Mouse (Mus musculus) MEL (cell line): ENCODE results near the gene Slamf8. TPM values are rescaled to one million over a fixed set of nuclear protein-coding genes. Genes with fewer than 3 reads are reported as not detected.

Experiments
- DNase-seq: peaks from one replicate; pipeline ENCODE4 v3.0.0; 2011; ENCODE audit warnings: low read depth, low spot score
- H3K27ac ChIP-seq: 2 replicates; pipeline ENCODE4 v1.5.1; 2012; ENCODE audit warnings: low read depth, mild to moderate bottlenecking, control low read depth, low read length, moderate library complexity; ENCODE audit not compliant: control insufficient read depth
- H3K27me3 ChIP-seq, 2 experiments: fragments of 150-350 bp in 1 of 2; sonication (generic) in 1 of 2; 2 replicates each; pipeline ENCODE4 v1.6.1; 2012; ENCODE audit warnings: low read length in 2 of 2, mild to moderate bottlenecking in 2 of 2, improper control_type of control experiment in 1 of 2, moderate library complexity in 1 of 2; ENCODE audit not compliant: insufficient read depth in 2 of 2, control insufficient read depth in 1 of 2
- H3K36me3 ChIP-seq, 2 experiments: 2 replicates each; pipeline ENCODE4 v1.6.1; 2012 to 2014; ENCODE audit warnings: low read length in 2 of 2, improper control_type of control experiment in 1 of 2, inconsistent platforms in 1 of 2, mild to moderate bottlenecking in 1 of 2; ENCODE audit not compliant: insufficient read depth in 2 of 2, control insufficient read depth in 1 of 2
- H3K4me1 ChIP-seq, 2 experiments: fragments of 150-350 bp in 1 of 2; sonication (generic) in 1 of 2; 2 replicates each; pipeline ENCODE4 v1.6.1; 2012; ENCODE audit warnings: low read length in 2 of 2, improper control_type of control experiment in 1 of 2, mild to moderate bottlenecking in 1 of 2; ENCODE audit not compliant: insufficient read depth in 2 of 2, control insufficient read depth in 1 of 2
- H3K4me3 ChIP-seq, 2 experiments: fragments of 150-350 bp in 1 of 2; sonication (generic) in 1 of 2; 2 replicates each; pipeline ENCODE4 v1.5.1; 2012; ENCODE audit warnings: low read depth in 2 of 2, low read length in 2 of 2, mild to moderate bottlenecking in 2 of 2, moderate library complexity in 2 of 2, control low read depth in 1 of 2, improper control_type of control experiment in 1 of 2; ENCODE audit not compliant: control insufficient read depth in 1 of 2, insufficient read depth in 1 of 2
- H3K79me2 ChIP-seq: 2 replicates; pipeline ENCODE4 v1.6.1; 2012; ENCODE audit warnings: mild to moderate bottlenecking, low read length, moderate library complexity; ENCODE audit not compliant: control insufficient read depth, poor library complexity, insufficient read depth
- H3K9ac ChIP-seq: 2 replicates; pipeline ENCODE4 v1.6.1; 2012; ENCODE audit warnings: low read depth, mild to moderate bottlenecking, control low read depth, low read length, moderate library complexity; ENCODE audit not compliant: control insufficient read depth, poor library complexity, severe bottlenecking
- H3K9me3 ChIP-seq: fragments of 150-350 bp; sonication (generic); replicated peaks from 2 replicates; pipeline ENCODE4 v1.6.1; 2012; ENCODE audit warnings: mild to moderate bottlenecking, low read length, improper control_type of control experiment, moderate library complexity; ENCODE audit not compliant: insufficient read depth
- BHLHE40 ChIP-seq: IDR thresholded peaks from 2 replicates; pipeline ENCODE4 v1.6.1; 2012; ENCODE audit warnings: low read depth, mild to moderate bottlenecking, inconsistent platforms, low read length, improper control_type of control experiment, borderline replicate concordance
- CHD2 ChIP-seq: IDR thresholded peaks from 2 replicates; pipeline ENCODE4 v1.6.1; 2011; ENCODE audit warnings: low read length, improper control_type of control experiment
- CTCF ChIP-seq, 3 experiments: IDR thresholded peaks in 2 of 3; conservative IDR thresholded peaks in 1 of 3; 2 replicates each; pipeline ENCODE4 v1.5.1; 2011 to 2012; ENCODE audit warnings: low read length in 3 of 3, low read depth in 2 of 3, mild to moderate bottlenecking in 2 of 3, improper control_type of control experiment in 1 of 3, inconsistent platforms in 1 of 3, mixed read lengths in 1 of 3, moderate library complexity in 1 of 3; ENCODE audit not compliant: control insufficient read depth in 1 of 3, insufficient read depth in 1 of 3, poor library complexity in 1 of 3, severe bottlenecking in 1 of 3
- ELF1 ChIP-seq: IDR thresholded peaks from 2 replicates; pipeline ENCODE4 v1.6.1; 2014; ENCODE audit warnings: low read depth, mild to moderate bottlenecking, inconsistent platforms, low read length, improper control_type of control experiment, moderate library complexity
- ETS1 ChIP-seq: IDR thresholded peaks from 2 replicates; pipeline ENCODE4 v1.6.1; 2012; ENCODE audit warnings: low read depth, mild to moderate bottlenecking, inconsistent platforms, low read length, improper control_type of control experiment, moderate library complexity
- GABPA ChIP-seq: IDR thresholded peaks from 2 replicates; pipeline ENCODE4 v1.6.1; 2012; ENCODE audit warnings: low read depth, mild to moderate bottlenecking, inconsistent platforms, low read length, improper control_type of control experiment, moderate library complexity
- GATA1 ChIP-seq: IDR thresholded peaks from 2 replicates; pipeline ENCODE4 v1.6.1; 2011; ENCODE audit warnings: low read depth, low read length, improper control_type of control experiment
- HCFC1 ChIP-seq: IDR thresholded peaks from 2 replicates; pipeline ENCODE4 v1.6.1; 2012; ENCODE audit warnings: low read depth, mild to moderate bottlenecking, inconsistent platforms, low read length, improper control_type of control experiment, moderate library complexity
- MAFK ChIP-seq: IDR thresholded peaks from 2 replicates; pipeline ENCODE4 v1.6.1; 2011; ENCODE audit warnings: low read depth, mild to moderate bottlenecking, low read length, improper control_type of control experiment, borderline replicate concordance
- MAX ChIP-seq: IDR thresholded peaks from 2 replicates; pipeline ENCODE4 v1.6.1; 2011; ENCODE audit warnings: low read length, improper control_type of control experiment
- MEF2A ChIP-seq: IDR thresholded peaks from 2 replicates; pipeline ENCODE4 v1.6.1; 2014; ENCODE audit warnings: low read depth, mild to moderate bottlenecking, inconsistent platforms, low read length, improper control_type of control experiment; ENCODE audit not compliant: poor library complexity, insufficient replicate concordance, severe bottlenecking; ENCODE audit errors: extremely low read depth
- MYB ChIP-seq: IDR thresholded peaks from 2 replicates; pipeline ENCODE4 v1.6.1; 2011; ENCODE audit warnings: mild to moderate bottlenecking, low read depth, low read length, improper control_type of control experiment
- MYC ChIP-seq: IDR thresholded peaks from 2 replicates; pipeline ENCODE4 v1.6.1; 2011; ENCODE audit warnings: low read depth, mild to moderate bottlenecking, low read length, improper control_type of control experiment, moderate library complexity
- NELFE ChIP-seq: IDR thresholded peaks from 2 replicates; pipeline ENCODE4 v1.6.1; 2011; ENCODE audit warnings: low read depth, low read length, improper control_type of control experiment
- POLR2AphosphoS2 ChIP-seq: IDR thresholded peaks from 2 replicates; pipeline ENCODE4 v1.6.1; 2011; ENCODE audit warnings: low read length, improper control_type of control experiment
- POLR2AphosphoS5 ChIP-seq: IDR thresholded peaks from 2 replicates; pipeline ENCODE4 v1.6.1; 2012; ENCODE audit warnings: low read depth, borderline replicate concordance, mild to moderate bottlenecking, inconsistent platforms, low read length, moderate library complexity, mixed read lengths
- RAD21 ChIP-seq: IDR thresholded peaks from 2 replicates; pipeline ENCODE4 v1.6.1; 2011; ENCODE audit warnings: mild to moderate bottlenecking, low read depth, low read length, improper control_type of control experiment
- RCOR1 ChIP-seq: IDR thresholded peaks from 2 replicates; pipeline ENCODE4 v1.6.1; 2012; ENCODE audit warnings: low read depth, mild to moderate bottlenecking, inconsistent platforms, low read length, improper control_type of control experiment
- SMC3 ChIP-seq: IDR thresholded peaks from 2 replicates; pipeline ENCODE4 v1.6.1; 2011; ENCODE audit warnings: low read depth, low read length, improper control_type of control experiment
- TAL1 ChIP-seq: IDR thresholded peaks from 2 replicates; pipeline ENCODE4 v1.6.1; 2012; ENCODE audit warnings: mild to moderate bottlenecking, inconsistent platforms, low read length, moderate library complexity, mixed read lengths
- UBTF ChIP-seq: IDR thresholded peaks from 2 replicates; pipeline ENCODE4 v1.6.1; 2012; ENCODE audit warnings: low read depth, mild to moderate bottlenecking, inconsistent platforms, low read length, improper control_type of control experiment, moderate library complexity, borderline replicate concordance; ENCODE audit not compliant: insufficient read depth
- USF2 ChIP-seq, 2 experiments: IDR thresholded peaks; 2 replicates each; pipeline ENCODE4 v1.6.1; 2011 to 2012; ENCODE audit warnings: improper control_type of control experiment in 2 of 2, low read length in 2 of 2, borderline replicate concordance in 1 of 2, inconsistent platforms in 1 of 2, low read depth in 1 of 2, mild to moderate bottlenecking in 1 of 2; ENCODE audit not compliant: insufficient read depth in 1 of 2
- ZC3H11A ChIP-seq: IDR thresholded peaks from 2 replicates; pipeline ENCODE4 v1.6.1; 2012; ENCODE audit warnings: low read depth, mild to moderate bottlenecking, inconsistent platforms, low read length, improper control_type of control experiment
- ZKSCAN1 ChIP-seq: IDR thresholded peaks from 2 replicates; pipeline ENCODE4 v1.6.1; 2012; ENCODE audit warnings: low read depth, mild to moderate bottlenecking, inconsistent platforms, low read length, improper control_type of control experiment, moderate library complexity
- ZMIZ1 ChIP-seq: IDR thresholded peaks from 2 replicates; pipeline ENCODE4 v1.6.1; 2012; ENCODE audit warnings: low read depth, mild to moderate bottlenecking, inconsistent platforms, low read length, improper control_type of control experiment, moderate library complexity
- ZNF384 ChIP-seq: IDR thresholded peaks from 2 replicates; pipeline ENCODE4 v1.6.1; 2012; ENCODE audit warnings: low read depth, mild to moderate bottlenecking, inconsistent platforms, low read length, improper control_type of control experiment
- polyA plus RNA-seq, 2 experiments: library from polyadenylated mRNA; stranded (reverse) in 1 of 2; unstranded in 1 of 2; fragments of >175 nt in 1 of 2; fragments of >200 nt in 1 of 2; gene quantifications; 2 replicates each; pipeline versions ENCODE4 v1.2.1 to v1.2.4; 2012; ENCODE audit warnings: low replicate concordance in 2 of 2, low read depth in 1 of 2; ENCODE audit not compliant: insufficient read length in 2 of 2, insufficient read depth in 1 of 2, missing spikeins in 1 of 2
- total RNA-seq: library from RNA; depleted of rRNA; stranded (reverse); fragments of 300-350 nt; gene quantifications from 2 replicates; pipeline ENCODE4 v1.2.3, GENCODE M21; 2012

Gene Slamf8
- total and polyA plus RNA-seq, 3 experiments = not detected

- Histone ChIP-seq H3K9ac (no peak overlapping the region), H3K4me3 (no peak overlapping the region), H3K4me1 (peaks cover 0 to 11% of the 10 kb centered on the region in 2 experiments; a peak in 2 of 4 replicates)
Observed at GRCm38 (mm10) chr1:172549314-172549713, 41.1 kb downstream of the Slamf8 start.

GRCm38 (mm10) chr1:172548501-172548900, 41.9 kb downstream of the Slamf8 start:
- Histone ChIP-seq H3K36me3 (peaks cover 0 to 5% of the 10 kb centered on the region in 2 experiments; a peak in 2 of 4 replicates), H3K79me2 (no peaks in the 10 kb centered on the region; the same call in 1 of the 2 replicates), H3K27me3 (peaks cover 0 to 4% of the 10 kb centered on the region in 2 experiments; a peak in 2 of 4 replicates), H3K9me3 (no peaks in the 10 kb centered on the region), H3K27ac (no peak overlapping the region), H3K9ac (no peak overlapping the region), H3K4me1 (peaks cover 0 to 11% of the 10 kb centered on the region in 2 experiments; a peak in 2 of 4 replicates)
- no peak for DNase-seq
- TF ChIP-seq BHLHE40 = no peak
- TF ChIP-seq SMC3 = no peak
- TF ChIP-seq USF2 (IDR thresholded peaks at IDR 0.05; ENCODE audit: borderline replicate concordance in 1 of 2, insufficient read depth in 1 of 2, low read depth in 1 of 2, low read length in 2 of 2) = no peak
- no peak for TF ChIP-seq MAX
- TF ChIP-seq UBTF = no peak
- TF ChIP-seq GABPA = no peak
- no peak for TF ChIP-seq CTCF (IDR thresholded peaks at IDR 0.05 in 2 of 3, conservative IDR thresholded peaks at IDR 0.05 in 1 of 3; ENCODE audit: control insufficient read depth in 1 of 3, insufficient read depth in 1 of 3, low read depth in 2 of 3, low read length in 3 of 3, poor library complexity in 1 of 3, severe bottlenecking in 1 of 3)
- no peak for TF ChIP-seq HCFC1
- no peak for TF ChIP-seq RAD21
- TF ChIP-seq ZKSCAN1 = no peak
- TF ChIP-seq ZC3H11A = no peak
- no peak for TF ChIP-seq TAL1
- TF ChIP-seq ETS1 = no peak
- TF ChIP-seq MEF2A = no peak
- TF ChIP-seq MYC = no peak
- no peak for TF ChIP-seq GATA1
- no peak for TF ChIP-seq MYB
- no peak for TF ChIP-seq CHD2
- no peak for TF ChIP-seq POLR2AphosphoS2
- TF ChIP-seq ZNF384 = no peak
- TF ChIP-seq, all 39 proteins: peak for 0
- H3K4me3 ChIP-seq = no peak overlapping the region

More at GRCm38 (mm10) chr1:172549314-172549713, 41.1 kb downstream of the Slamf8 start:
- H3K9me3 ChIP-seq = no peaks in the 10 kb centered on the region
- no peak overlapping the region for H3K27ac ChIP-seq
- H3K27me3 ChIP-seq = peaks cover 0 to 1% of the 10 kb centered on the region in 2 experiments; a peak in 1 of 4 replicates
- no peak for DNase-seq
- H3K36me3 ChIP-seq = peaks cover 0 to 5% of the 10 kb centered on the region in 2 experiments; a peak in 2 of 4 replicates
- H3K79me2 ChIP-seq = no peaks in the 10 kb centered on the region; the same call in 1 of the 2 replicates
- TF ChIP-seq POLR2AphosphoS5 = no peak
- TF ChIP-seq ZKSCAN1 = no peak
- TF ChIP-seq ZMIZ1 = no peak
- no peak for TF ChIP-seq BHLHE40
- no peak for TF ChIP-seq ELF1
- no peak for TF ChIP-seq NELFE
- no peak for TF ChIP-seq MAFK
- TF ChIP-seq USF2 (IDR thresholded peaks at IDR 0.05; ENCODE audit: borderline replicate concordance in 1 of 2, insufficient read depth in 1 of 2, low read depth in 1 of 2, low read length in 2 of 2) = no peak
- TF ChIP-seq RCOR1 = no peak
